Mouse (Mus musculus): Measurements from ENCODE around the gene Stra8. TPM values are rescaled to one million over a fixed set of nuclear protein-coding genes. Genes with fewer than 3 reads are reported as not detected.

Gene Stra8
- total RNA-seq, 2 experiments from 2014 or later = not detected

DNA sequence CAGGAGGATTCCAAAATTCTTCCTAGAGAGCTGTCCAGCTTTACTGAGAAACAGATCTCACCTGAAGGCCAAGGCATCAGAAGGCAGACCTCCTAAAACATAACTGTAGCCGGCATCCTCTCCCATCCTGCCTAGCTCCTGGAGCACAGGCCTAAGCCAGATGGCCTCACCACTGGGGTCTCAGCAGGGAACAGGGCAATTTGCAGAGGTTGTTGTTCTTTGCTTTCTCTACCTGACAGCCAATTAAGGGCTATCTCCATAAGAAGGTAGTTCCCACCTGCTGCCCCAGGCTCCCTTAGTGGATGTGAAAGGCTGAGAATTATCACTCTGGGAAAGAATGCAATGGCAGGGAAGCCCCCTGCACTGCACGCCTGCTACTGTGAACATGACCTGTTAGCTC, 19.0 kb upstream of the Stra8 start:
- DNase-seq (ENCODE audit: low spot score in 2 of 2) = no peak
- intact Hi-C loops (cut with DNase I) = no loop called here

- peak in 1 of 2 experiments; percentile 38 for DNase-seq (ENCODE audit: low spot score in 2 of 2)
- intact Hi-C loops (cut with DNase I) = no loop called here
These were observed 18.0 kb upstream of the Stra8 start for GRCm38 (mm10) chr6:34901911-34902444.

GRCm38 (mm10) chr6:34902578-34902977, 17.4 kb upstream of the Stra8 start:
- DNase-seq (ENCODE audit: low spot score in 2 of 2) = no peak
- intact Hi-C loops (cut with DNase I) = no loop called here

DNA sequence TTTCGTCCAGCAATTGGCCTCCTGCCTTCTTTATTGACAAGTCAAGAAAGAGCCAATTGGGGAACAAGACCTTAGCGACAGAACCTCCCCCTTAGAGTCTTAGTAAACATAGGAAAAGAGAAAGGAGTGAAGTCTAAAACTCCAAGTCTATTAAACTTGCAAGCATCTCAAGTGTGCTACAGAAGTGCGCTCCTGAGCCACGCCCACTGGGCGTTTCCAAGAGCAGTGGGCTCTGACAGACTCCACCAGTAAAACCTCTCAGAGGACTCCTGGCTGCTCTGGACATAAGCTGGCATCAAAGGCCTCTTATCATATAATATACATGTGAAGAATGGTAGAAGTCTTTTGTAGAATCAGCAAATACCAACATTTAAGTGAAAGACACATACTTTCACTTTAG, 16.5 kb upstream of the Stra8 start:
- DNase-seq (ENCODE audit: low spot score in 2 of 2) = no peak
- intact Hi-C loops (cut with DNase I) = no loop called here

GRCm38 (mm10) chr6:34903851-34904250, 16.1 kb upstream of the Stra8 start:
- intact Hi-C loops (cut with DNase I) = no loop called here
- DNase-seq (ENCODE audit: low spot score in 2 of 2) = no peak

DNA sequence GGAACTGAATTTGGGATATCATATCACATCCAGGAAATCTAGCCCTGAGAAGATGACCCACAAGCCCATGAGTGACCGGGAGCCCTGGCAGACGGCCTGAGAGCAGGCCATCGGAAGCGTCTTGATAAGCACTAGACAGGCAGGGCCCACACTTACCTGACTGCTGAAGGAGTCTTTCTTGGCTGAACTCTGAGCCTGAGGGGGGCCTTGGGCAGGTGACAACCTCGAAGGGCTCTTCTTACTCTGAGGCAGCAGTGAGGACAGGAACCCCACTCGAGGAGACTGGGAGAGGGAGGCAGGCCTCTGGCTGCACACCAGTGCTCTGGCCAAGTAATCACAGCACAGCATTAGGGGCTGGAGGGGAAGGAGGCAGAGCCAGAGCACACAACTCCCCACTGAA, 15.6 kb upstream of the Stra8 start:
- no peak for DNase-seq (ENCODE audit: low spot score in 2 of 2)
- intact Hi-C loops (cut with DNase I) = no loop called here

DNA sequence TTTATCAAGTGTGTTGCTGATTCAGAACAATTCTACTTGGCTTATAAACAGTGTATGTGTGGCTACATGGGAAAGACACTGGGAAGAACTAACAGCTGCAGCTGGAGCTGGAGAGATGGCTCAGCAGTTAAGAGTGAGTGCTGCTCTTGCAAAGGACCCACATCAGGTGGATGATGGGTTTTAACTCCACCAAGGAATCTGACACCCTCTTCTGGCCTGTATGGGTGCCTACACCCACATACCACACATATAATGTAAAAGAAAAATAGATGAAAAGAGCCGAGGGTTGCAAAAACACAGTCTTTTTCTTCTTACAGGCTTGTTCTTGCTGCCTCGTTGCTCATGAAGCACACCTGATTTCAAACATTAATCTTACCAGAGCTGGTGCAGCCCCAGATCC, 13.8 kb upstream of the Stra8 start:
- intact Hi-C loops (cut with DNase I) = no loop called here
- DNase-seq (ENCODE audit: low spot score in 2 of 2) = no peak

DNA sequence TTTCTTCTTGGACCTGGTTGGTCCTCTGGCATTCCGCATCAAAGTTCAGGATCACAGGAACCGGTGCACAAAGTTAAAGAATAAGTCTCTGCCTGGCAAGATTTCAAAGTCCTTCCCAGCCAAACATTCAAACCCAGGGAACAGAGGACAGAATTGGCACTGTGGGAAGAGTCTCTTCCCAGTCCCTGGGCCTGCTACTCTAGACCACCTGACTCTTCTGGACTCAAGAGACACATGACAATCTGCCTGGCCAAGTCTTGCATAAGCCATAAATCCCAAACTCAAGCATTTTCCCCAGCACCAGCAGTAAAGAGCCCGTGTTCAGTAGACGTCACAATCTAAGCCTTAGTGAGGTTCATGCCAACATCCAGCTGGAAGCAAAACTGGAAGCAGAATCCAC, 13.3 kb upstream of the Stra8 start:
- intact Hi-C loops (cut with DNase I) = no loop called here
- DNase-seq (ENCODE audit: low spot score in 2 of 2) = peak in 1 of 2 experiments; percentile 52

GRCm38 (mm10) chr6:34907121-34907614, 12.8 kb upstream of the Stra8 start:
- intact Hi-C loops (cut with DNase I) = no loop called here
- no peak for DNase-seq (ENCODE audit: low spot score in 2 of 2)

DNA sequence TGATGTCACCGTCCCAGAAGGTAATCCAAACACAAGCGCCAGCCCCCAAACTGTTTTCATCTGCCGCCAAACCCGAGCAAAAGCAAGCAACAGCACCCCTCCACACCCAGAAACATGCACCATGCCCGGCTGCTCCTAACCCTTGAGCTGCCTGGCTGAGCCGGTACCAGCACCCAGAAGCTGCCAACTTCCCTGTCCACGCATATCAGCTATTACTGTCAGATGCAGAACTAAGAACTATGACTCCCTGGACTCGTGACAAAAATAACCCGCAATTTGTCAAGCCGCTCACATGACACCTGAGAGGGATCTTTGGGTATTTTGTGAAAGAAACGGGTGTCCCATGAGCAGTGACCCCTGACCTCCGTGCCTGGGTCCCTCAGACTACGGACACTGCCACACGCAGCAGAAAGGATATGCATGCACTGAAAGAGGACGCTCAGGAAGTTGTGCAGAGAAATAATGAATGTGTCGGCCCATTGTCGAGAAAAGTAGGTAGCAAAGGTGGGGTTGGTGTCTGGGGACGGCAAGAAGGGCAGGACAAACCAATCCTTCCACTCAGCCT, 12.2 kb upstream of the Stra8 start:
- intact Hi-C loops (cut with DNase I) = no loop called here
- no peak for DNase-seq (ENCODE audit: low spot score in 2 of 2)

GRCm38 (mm10) chr6:34909631-34910345, 10.2 kb upstream of the Stra8 start:
- DNase-seq (ENCODE audit: low spot score in 2 of 2) = peak; percentile 8 to 37
- intact Hi-C loops (cut with DNase I) = no loop called here

- DNase-seq (ENCODE audit: low spot score in 2 of 2) = peak; percentile 92 to 95
- intact Hi-C loops (cut with DNase I) = no loop called here
These were observed 9.4 kb upstream of the Stra8 start, which contains the start of gene Wdr91 for GRCm38 (mm10) chr6:34910371-34911219. Wdr91 (minus strand) TSS chr6:34910876.

DNA sequence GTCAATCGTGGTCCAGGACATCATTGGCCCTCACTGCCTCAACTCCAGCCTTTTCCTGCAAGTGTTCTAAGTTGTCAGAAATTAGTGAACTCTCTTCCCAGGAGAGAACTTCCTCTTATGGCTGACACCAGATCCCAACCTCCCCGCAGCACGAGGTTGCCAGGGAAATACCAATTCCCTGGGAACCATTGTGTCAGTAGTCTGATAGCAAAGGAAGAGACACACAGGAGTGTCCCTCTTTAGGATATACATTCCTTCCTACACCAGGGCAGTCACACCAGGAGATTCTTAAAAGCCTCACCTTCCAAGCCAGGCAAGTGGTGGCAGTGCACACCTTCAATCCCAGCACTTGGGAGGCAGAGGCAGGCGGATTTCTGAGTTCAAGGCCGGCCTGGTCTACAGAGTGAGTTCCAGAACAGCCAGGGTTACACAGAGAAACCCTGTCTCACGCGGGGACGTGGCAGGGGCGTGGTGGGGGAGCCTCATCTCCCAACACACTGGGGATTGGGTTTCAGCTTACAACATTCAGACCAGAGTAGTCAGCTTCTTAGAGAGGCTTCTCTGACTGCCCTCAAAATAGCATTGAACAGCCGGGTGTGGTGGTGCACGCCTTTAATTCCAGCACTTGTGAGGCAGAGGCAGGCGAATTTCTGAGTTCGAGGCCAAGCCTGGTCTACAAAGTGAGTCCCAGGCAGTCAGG, 6.5 kb upstream of the Stra8 start:
- intact Hi-C loops (cut with DNase I) = no loop called here
- DNase-seq (ENCODE audit: low spot score in 2 of 2) = no peak

DNA sequence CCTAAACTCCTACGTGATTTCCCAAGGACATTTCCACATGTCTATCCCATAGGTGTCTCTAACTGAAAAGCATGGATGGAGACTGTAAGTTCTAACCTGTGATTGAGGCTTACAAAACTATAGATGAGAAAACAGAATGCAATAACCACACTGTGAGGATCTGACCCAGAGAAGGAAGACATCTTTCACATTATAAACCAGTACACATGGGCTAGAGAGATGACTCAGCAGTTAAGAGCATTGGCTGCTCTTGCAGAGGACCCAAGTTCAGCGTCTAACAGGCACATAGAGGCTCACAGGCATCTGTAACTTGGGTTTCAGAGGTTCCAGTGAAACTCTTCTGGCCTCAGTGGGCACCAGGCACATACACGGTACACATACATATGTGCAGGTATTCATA, 5.5 kb upstream of the Stra8 start:
- no peak for DNase-seq (ENCODE audit: low spot score in 2 of 2)
- intact Hi-C loops (cut with DNase I) = no loop called here

DNA sequence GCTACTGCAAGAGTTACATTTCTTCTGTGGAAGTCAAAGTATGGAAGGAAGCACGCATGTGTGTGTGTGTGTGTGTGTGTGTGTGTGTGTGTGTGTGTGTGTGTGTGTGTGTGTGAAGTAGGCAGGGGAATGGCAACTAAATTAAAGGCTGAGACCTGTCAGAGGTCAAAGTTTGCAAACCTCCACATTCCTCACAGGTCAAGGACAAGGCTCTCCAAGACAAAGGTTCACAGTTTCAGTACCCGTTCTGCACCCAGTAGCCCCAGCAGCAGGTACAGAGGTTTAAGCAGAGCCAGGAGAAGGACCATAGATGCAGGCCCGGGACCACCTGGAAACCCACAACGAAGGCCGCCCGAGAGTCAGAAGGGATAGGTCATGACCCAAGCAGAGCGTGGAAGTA, 817 bp upstream of the Stra8 start:
- intact Hi-C loops (cut with DNase I) = no loop called here
- DNase-seq (ENCODE audit: low spot score in 2 of 2) = no peak

DNA sequence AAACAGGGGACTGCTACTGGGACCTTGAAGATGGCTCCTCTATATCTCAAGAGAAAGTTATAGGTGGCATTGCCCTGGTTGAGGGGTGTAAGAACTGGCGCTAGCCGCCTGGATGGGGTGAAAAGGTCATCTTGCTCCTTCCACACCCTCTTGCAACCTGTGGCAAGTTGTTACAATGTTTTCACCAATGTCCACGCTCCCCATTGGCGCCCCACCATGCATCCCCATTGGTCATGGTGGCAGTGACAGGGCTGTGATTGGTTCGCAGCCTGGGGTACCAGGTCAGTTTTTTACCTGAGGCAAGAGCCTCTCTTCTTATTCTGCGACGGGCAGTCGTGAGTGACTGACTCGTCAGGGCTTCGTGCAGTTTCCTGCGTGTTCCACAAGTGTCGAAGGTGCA, 668 bp downstream of the Stra8 start:
- DNase-seq (ENCODE audit: low spot score in 2 of 2) = no peak
- intact Hi-C loops (cut with DNase I) = loop anchor here (10.0 kb wide), 1 partner anchor 406 kb away; no protein-coding TSS in a partner anchor

GRCm38 (mm10) chr6:34921941-34922340, 2.0 kb downstream of the Stra8 start:
- intact Hi-C loops (cut with DNase I) = loop anchor here (10.0 kb wide), 1 partner anchor 407 kb away; no protein-coding TSS in a partner anchor
- DNase-seq (ENCODE audit: low spot score in 2 of 2) = peak; percentile 27 to 60

GRCm38 (mm10) chr6:34927156-34927555, 7.2 kb downstream of the Stra8 start:
- intact Hi-C loops (cut with DNase I) = loop anchor here (10.0 kb wide), 1 partner anchor 412 kb away; no protein-coding TSS in a partner anchor

DNA sequence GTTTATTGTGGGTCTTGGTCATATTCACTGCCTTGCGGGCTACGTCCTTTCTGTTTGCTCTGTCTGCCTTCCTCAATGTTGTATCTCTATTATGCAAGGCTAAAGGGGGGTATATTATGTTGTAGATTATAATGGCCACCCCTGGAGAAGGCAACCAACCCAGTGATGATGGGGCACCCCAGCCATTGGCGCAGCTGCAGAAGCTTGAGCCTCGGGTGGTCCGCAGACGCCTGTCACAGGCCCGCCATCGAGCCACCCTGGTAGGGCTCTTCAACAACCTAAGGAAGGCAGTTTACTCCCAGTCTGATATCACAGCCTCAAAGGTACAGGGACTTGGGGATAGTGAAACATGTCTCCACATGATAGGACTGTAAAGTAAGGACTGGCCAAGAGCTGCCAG, 7.6 kb downstream of the Stra8 start:
- intact Hi-C loops (cut with DNase I) = loop anchor here (10.0 kb wide), 1 partner anchor 413 kb away; no protein-coding TSS in a partner anchor
- no peak for DNase-seq (ENCODE audit: low spot score in 2 of 2)

More at GRCm38 (mm10) chr6:34927156-34927555, 7.2 kb downstream of the Stra8 start:
- peak; percentile 71 to 75 for DNase-seq (ENCODE audit: low spot score in 2 of 2)

All from left cerebral cortex, postnatal 14 days (tissue).